Mouse (Mus musculus): ENCODE data around the gene Dyrk2. TPM values are rescaled to one million over a fixed set of nuclear protein-coding genes. Genes with fewer than 3 reads are reported as not detected.
A peak's percentile ranks its signal among the peaks of the same experiment; 100 is the strongest.

Gene Dyrk2
- polyA plus RNA-seq, 1 experiment from 2014 or later, result 10.3 TPM

DNA sequence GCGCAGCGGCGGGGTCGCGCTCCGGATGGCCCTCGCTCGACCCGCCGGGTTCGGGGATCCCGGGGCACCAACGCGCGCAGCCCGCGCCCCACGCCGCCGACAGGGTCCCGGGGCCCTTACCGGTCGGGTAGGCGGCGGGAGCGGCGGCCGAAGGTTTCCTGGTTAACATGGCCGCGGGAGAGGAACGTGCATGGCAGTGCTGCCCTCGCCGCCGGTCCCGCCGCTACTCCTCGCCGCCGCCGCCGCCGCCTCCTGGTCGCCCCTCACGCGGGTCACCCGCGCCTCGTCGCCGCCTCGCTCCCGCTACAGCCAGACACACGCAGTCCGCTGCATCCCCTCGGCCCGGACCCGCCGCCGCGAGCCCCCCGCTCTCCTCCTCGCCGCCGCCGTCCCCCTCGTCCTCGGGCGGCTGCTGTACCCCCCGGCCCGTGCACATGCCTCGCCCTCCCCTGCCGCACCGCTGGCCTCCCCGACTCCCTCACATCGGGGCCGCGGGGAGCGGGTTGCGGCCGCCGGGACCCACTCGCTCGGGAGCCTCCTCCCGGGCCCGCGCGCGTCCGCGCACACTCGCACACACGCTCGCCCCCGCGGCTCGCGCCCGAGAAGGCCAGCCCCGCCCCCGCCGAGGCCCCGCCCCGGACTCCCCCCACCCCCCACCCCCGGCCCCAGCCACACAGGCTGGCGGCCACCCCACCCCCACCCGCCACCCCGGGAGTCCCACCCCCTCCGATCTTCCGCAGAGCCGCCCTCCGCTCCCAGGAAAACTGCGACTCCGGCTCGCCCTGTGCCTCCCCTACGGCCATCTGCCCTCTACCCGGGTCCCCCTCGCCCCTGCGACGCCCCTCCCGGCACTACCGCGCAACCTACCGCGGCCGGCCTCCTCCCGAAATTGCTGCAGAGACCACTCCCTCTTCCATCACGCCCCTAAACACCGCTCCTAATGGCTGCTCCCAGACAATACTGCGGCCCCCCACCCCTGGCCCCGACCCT is 1.1 kb downstream of the Dyrk2 start:
- Histone ChIP-seq H3K27me3 (ENCODE audit: control insufficient read depth, insufficient read depth, low read length) (no peaks in the 10 kb centered on the region), H3K4me2 (ENCODE audit: low read depth, low read length) (peak overlapping the region; percentile 88), H3K27ac (ENCODE audit: low read length) (peak overlapping the region; percentile 97), H3K9me3 (replicated peaks; ENCODE audit: control insufficient read depth, low read length) (peaks cover 3% of the 10 kb centered on the region; the same call in 1 of the 2 replicates), H3K9ac (ENCODE audit: low read length) (peak overlapping the region; percentile 99), H3K36me3 (ENCODE audit: control insufficient read depth, insufficient read depth, low read length) (peaks cover 7% of the 10 kb centered on the region), H3K4me1 (ENCODE audit: control insufficient read depth, insufficient read depth, low read length) (peaks cover 27% of the 10 kb centered on the region), H3K4me3 (replicated peaks; ENCODE audit: low read length) (peak overlapping the region; percentile 94)
- under 1% methylated on average over 46 of the region's 130 CpGs for WGBS
- ATAC-seq (ENCODE audit: insufficient read depth, low FRiP score), result peak; percentile 85

GRCm38 (mm10) chr10:118867896-118868600 is 2.0 kb downstream of the Dyrk2 start:
- Histone ChIP-seq H3K9me3 (replicated peaks; ENCODE audit: control insufficient read depth, low read length) (peaks cover 3% of the 10 kb centered on the region; the same call in 1 of the 2 replicates), H3K4me1 (ENCODE audit: control insufficient read depth, insufficient read depth, low read length) (peaks cover 27% of the 10 kb centered on the region), H3K36me3 (ENCODE audit: control insufficient read depth, insufficient read depth, low read length) (peaks cover 7% of the 10 kb centered on the region), H3K9ac (ENCODE audit: low read length) (peak overlapping the region; percentile 99), H3K27me3 (ENCODE audit: control insufficient read depth, insufficient read depth, low read length) (no peaks in the 10 kb centered on the region), H3K4me3 (replicated peaks; ENCODE audit: low read length) (peak overlapping the region; percentile 94), H3K27ac (ENCODE audit: low read length) (peak overlapping the region; percentile 97), H3K4me2 (ENCODE audit: low read depth, low read length) (peak overlapping the region; percentile 88)
- ATAC-seq (ENCODE audit: insufficient read depth, low FRiP score), result peak; percentile 30; the same call in 1 of the 2 replicates
- under 1% methylated on average over 61 of the region's 62 CpGs for WGBS

DNA sequence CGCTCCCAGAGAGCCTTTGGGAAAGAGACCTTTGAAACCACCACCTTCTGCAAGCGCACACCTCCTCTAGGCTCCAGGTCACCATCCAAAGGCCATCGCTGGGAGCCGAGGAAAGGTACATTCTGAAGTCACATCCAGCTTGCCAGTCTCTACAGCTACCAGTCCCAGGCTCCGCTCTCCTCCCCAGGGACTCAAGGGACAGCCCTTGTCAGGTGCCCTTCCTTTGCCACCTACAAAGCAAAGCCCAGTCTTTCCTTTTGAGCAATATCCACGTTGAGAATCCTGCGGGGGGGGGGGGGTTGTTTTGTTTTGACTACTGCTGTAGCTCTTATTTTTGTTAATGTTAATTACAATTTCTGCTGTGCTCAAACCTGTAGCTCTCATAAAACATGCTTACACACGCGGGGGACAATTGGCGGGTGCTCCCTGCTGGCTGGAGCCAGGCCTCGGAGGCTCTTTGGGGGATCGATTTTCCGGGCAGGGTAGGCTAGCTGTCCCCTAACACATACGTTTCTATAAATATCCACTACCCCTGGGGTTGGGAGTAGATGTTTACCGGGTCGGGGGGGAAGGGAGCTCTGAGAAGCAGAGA is 2.6 kb downstream of the Dyrk2 start:
- no peak for ATAC-seq (ENCODE audit: insufficient read depth, low FRiP score)

GRCm38 (mm10) chr10:118864976-118865375 is 5.0 kb downstream of the Dyrk2 start:
- H3K4me1 ChIP-seq (ENCODE audit: control insufficient read depth, insufficient read depth, low read length), result peaks cover 23% of the 10 kb centered on the region
- no peak for ATAC-seq (ENCODE audit: insufficient read depth, low FRiP score)
- 84% methylated on average over 7 of the region's 7 CpGs for WGBS
- H3K9ac ChIP-seq (ENCODE audit: low read length), result no peak overlapping the region
- no peak overlapping the region for H3K27ac ChIP-seq (ENCODE audit: low read length)
- no peak overlapping the region for H3K4me2 ChIP-seq (ENCODE audit: low read depth, low read length)
- peaks cover 19% of the 10 kb centered on the region for H3K36me3 ChIP-seq (ENCODE audit: control insufficient read depth, insufficient read depth, low read length)
- H3K27me3 ChIP-seq (ENCODE audit: control insufficient read depth, insufficient read depth, low read length), result no peaks in the 10 kb centered on the region
- H3K4me3 ChIP-seq (replicated peaks; ENCODE audit: low read length), result no peak overlapping the region
- peaks cover 7% of the 10 kb centered on the region; the same call in 1 of the 2 replicates for H3K9me3 ChIP-seq (replicated peaks; ENCODE audit: control insufficient read depth, low read length)

More for the DNA sequence above, 2.6 kb downstream of the Dyrk2 start:
- Histone ChIP-seq H3K9ac (ENCODE audit: low read length) (peak overlapping the region; percentile 99), H3K4me3 (replicated peaks; ENCODE audit: low read length) (peak overlapping the region; percentile 94), H3K9me3 (replicated peaks; ENCODE audit: control insufficient read depth, low read length) (no peaks in the 10 kb centered on the region), H3K27me3 (ENCODE audit: control insufficient read depth, insufficient read depth, low read length) (no peaks in the 10 kb centered on the region), H3K4me2 (ENCODE audit: low read depth, low read length) (peak overlapping the region; percentile 88), H3K27ac (ENCODE audit: low read length) (peak overlapping the region; percentile 97), H3K36me3 (ENCODE audit: control insufficient read depth, insufficient read depth, low read length) (peaks cover 7% of the 10 kb centered on the region), H3K4me1 (ENCODE audit: control insufficient read depth, insufficient read depth, low read length) (peaks cover 27% of the 10 kb centered on the region)
- 8% methylated on average over 16 of the region's 16 CpGs for WGBS

- WGBS, result 81% methylated on average over 8 of the region's 8 CpGs
- peaks cover 22% of the 10 kb centered on the region for H3K4me1 ChIP-seq (ENCODE audit: control insufficient read depth, insufficient read depth, low read length)
- H3K4me2 ChIP-seq (ENCODE audit: low read depth, low read length), result no peak overlapping the region
- peaks cover 14% of the 10 kb centered on the region for H3K9me3 ChIP-seq (replicated peaks; ENCODE audit: control insufficient read depth, low read length)
- no peaks in the 10 kb centered on the region for H3K27me3 ChIP-seq (ENCODE audit: control insufficient read depth, insufficient read depth, low read length)
- no peak overlapping the region for H3K4me3 ChIP-seq (replicated peaks; ENCODE audit: low read length)
- H3K27ac ChIP-seq (ENCODE audit: low read length), result no peak overlapping the region
- H3K36me3 ChIP-seq (ENCODE audit: control insufficient read depth, insufficient read depth, low read length), result peaks cover 32% of the 10 kb centered on the region
- no peak overlapping the region for H3K9ac ChIP-seq (ENCODE audit: low read length)
- no peak for ATAC-seq (ENCODE audit: insufficient read depth, low FRiP score)
Observed at GRCm38 (mm10) chr10:118863611-118864010, 6.4 kb downstream of the Dyrk2 start.

DNA sequence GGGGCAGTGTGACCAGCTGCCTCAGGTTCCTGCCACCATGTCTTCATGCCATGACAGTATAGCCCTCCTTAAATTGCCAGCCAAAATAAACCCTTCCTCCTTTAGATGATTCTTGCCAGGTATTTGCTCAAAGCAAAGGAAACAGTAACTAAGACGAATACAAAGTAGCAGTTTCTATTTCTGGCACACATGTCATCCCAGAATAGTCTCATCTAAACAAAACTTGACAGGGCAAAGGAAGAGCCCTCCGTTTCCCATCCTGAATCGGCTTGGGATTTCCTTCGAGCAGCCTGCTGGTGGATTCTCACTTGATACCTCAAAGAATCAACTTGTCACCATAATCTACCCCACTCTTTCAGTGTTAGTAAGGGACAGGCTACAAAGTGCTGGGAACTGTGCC is 7.8 kb downstream of the Dyrk2 start:
- no peak overlapping the region for H3K4me2 ChIP-seq (ENCODE audit: low read depth, low read length)
- H3K4me1 ChIP-seq (ENCODE audit: control insufficient read depth, insufficient read depth, low read length), result peaks cover 21% of the 10 kb centered on the region
- no peak overlapping the region for H3K4me3 ChIP-seq (replicated peaks; ENCODE audit: low read length)
- peaks cover 37% of the 10 kb centered on the region for H3K36me3 ChIP-seq (ENCODE audit: control insufficient read depth, insufficient read depth, low read length)
- no peak for ATAC-seq (ENCODE audit: insufficient read depth, low FRiP score)
- H3K27ac ChIP-seq (ENCODE audit: low read length), result no peak overlapping the region
- H3K9me3 ChIP-seq (replicated peaks; ENCODE audit: control insufficient read depth, low read length), result peaks cover 14% of the 10 kb centered on the region
- 68% methylated on average over 4 of the region's 4 CpGs for WGBS
- no peaks in the 10 kb centered on the region for H3K27me3 ChIP-seq (ENCODE audit: control insufficient read depth, insufficient read depth, low read length)
- H3K9ac ChIP-seq (ENCODE audit: low read length), result no peak overlapping the region

- Histone ChIP-seq H3K4me2 (ENCODE audit: low read depth, low read length) (no peak overlapping the region), H3K36me3 (ENCODE audit: control insufficient read depth, insufficient read depth, low read length) (peaks cover 37% of the 10 kb centered on the region)
Observed at GRCm38 (mm10) chr10:118861234-118862025, 8.6 kb downstream of the Dyrk2 start.

GRCm38 (mm10) chr10:118859655-118860054 is 10.4 kb downstream of the Dyrk2 start:
- H3K27me3 ChIP-seq (ENCODE audit: control insufficient read depth, insufficient read depth, low read length), result no peaks in the 10 kb centered on the region
- H3K4me3 ChIP-seq (replicated peaks; ENCODE audit: low read length), result no peak overlapping the region
- ATAC-seq (ENCODE audit: insufficient read depth, low FRiP score), result no peak
- H3K4me1 ChIP-seq (ENCODE audit: control insufficient read depth, insufficient read depth, low read length), result no peaks in the 10 kb centered on the region
- WGBS, result 96% methylated on average over 21 of the region's 21 CpGs
- H3K36me3 ChIP-seq (ENCODE audit: control insufficient read depth, insufficient read depth, low read length), result peaks cover 30% of the 10 kb centered on the region
- H3K4me2 ChIP-seq (ENCODE audit: low read depth, low read length), result no peak overlapping the region
- H3K9ac ChIP-seq (ENCODE audit: low read length), result no peak overlapping the region
- peaks cover 14% of the 10 kb centered on the region for H3K9me3 ChIP-seq (replicated peaks; ENCODE audit: control insufficient read depth, low read length)
- no peak overlapping the region for H3K27ac ChIP-seq (ENCODE audit: low read length)

More at GRCm38 (mm10) chr10:118861234-118862025, 8.6 kb downstream of the Dyrk2 start:
- peaks cover 14% of the 10 kb centered on the region for H3K9me3 ChIP-seq (replicated peaks; ENCODE audit: control insufficient read depth, low read length)
- peaks cover 13% of the 10 kb centered on the region for H3K4me1 ChIP-seq (ENCODE audit: control insufficient read depth, insufficient read depth, low read length)
- H3K27me3 ChIP-seq (ENCODE audit: control insufficient read depth, insufficient read depth, low read length), result no peaks in the 10 kb centered on the region
- H3K27ac ChIP-seq (ENCODE audit: low read length), result no peak overlapping the region
- ATAC-seq (ENCODE audit: insufficient read depth, low FRiP score), result 0 out of 2 replicates have a peak, but pooled peaks have one; percentile 31
- H3K9ac ChIP-seq (ENCODE audit: low read length), result no peak overlapping the region
- H3K4me3 ChIP-seq (replicated peaks; ENCODE audit: low read length), result no peak overlapping the region
- 80% methylated on average over 11 of the region's 11 CpGs for WGBS
